Mouse (Mus musculus): ENCODE results near the gene Agpat2.

- no peak for TF ChIP-seq POLR2A (IDR thresholded peaks at IDR 0.05; ENCODE audit: insufficient read depth, low read depth, low read length)
- no peak for TF ChIP-seq CTCF (IDR thresholded peaks at IDR 0.05; ENCODE audit: insufficient read depth, low read depth, low read length)
These were observed 39.7 kb upstream of the Agpat2 start for GRCm38 (mm10) chr2:26643942-26644341.
